Mouse (Mus musculus) forebrain, embryonic 10.5 days (tissue): ENCODE data around the gene Tgfb1i1. TPM values are rescaled to one million over a fixed set of nuclear protein-coding genes. Genes with fewer than 3 reads are reported as not detected.

Source experiments
- DNase-seq: peaks from one replicate; pipeline ENCODE4 v3.0.0-alpha.2; 2017; ENCODE audit warnings: low spot score; ENCODE audit errors: extremely low spot score
- H3K27ac ChIP-seq: fragments of 300-500 bp; sonication (generic); 2 replicates; pipeline ENCODE4 v1.5.1; 2016; ENCODE audit warnings: mild to moderate bottlenecking
- H3K27me3 ChIP-seq: fragments of 300-500 bp; sonication (generic); 2 replicates; pipeline ENCODE4 v1.6.1; 2016; ENCODE audit warnings: mild to moderate bottlenecking; ENCODE audit not compliant: poor library complexity, severe bottlenecking
- H3K36me3 ChIP-seq: fragments of 300-500 bp; sonication (generic); replicated peaks from 2 replicates; pipeline ENCODE4 v1.6.1; 2016; ENCODE audit warnings: mild to moderate bottlenecking, moderate library complexity
- H3K4me1 ChIP-seq: fragments of 300-500 bp; sonication (generic); 2 replicates; pipeline ENCODE4 v1.6.1; 2016
- H3K4me3 ChIP-seq: fragments of 300-500 bp; sonication (generic); 2 replicates; pipeline ENCODE4 v1.5.1; 2016; ENCODE audit warnings: mild to moderate bottlenecking, moderate library complexity
- H3K9me3 ChIP-seq: fragments of 300-500 bp; sonication (generic); 2 replicates; pipeline ENCODE4 v1.6.1; 2016; ENCODE audit warnings: mild to moderate bottlenecking, moderate library complexity
- WGBS: fragments of 180-500 bp; shearing (Covaris S2); methylation state at CpG from one replicate; pipeline ENCODE4 v1.1.7; 2016; 5-methylcytosine and 5-hydroxymethylcytosine counted together
- microRNA-seq: library from miRNA; unstranded; fragments of <30 nt; microRNA quantifications from one replicate; pipeline ENCODE4, GENCODE M21; 2017
- polyA plus RNA-seq: library from polyadenylated mRNA; unstranded; fragments of >200 nt; fragmentation: Nextera tagmentation; extraction: Ambion mirVana; gene quantifications from 2 replicates; pipeline ENCODE4 v1.2.1, GENCODE M21; 2016

Tgfb1i1 gene
- polyA plus RNA-seq, 1 experiment from 2014 or later: 23.3 TPM

GRCm38 (mm10) chr7:128298481-128299342 is 52.1 kb downstream of the Tgfb1i1 start:
- H3K9me3 ChIP-seq: no peaks in the 10 kb centered on the region
- H3K4me1 ChIP-seq: peaks cover 31% of the 10 kb centered on the region
- peaks cover 9% of the 10 kb centered on the region; the same call in 1 of the 2 replicates for H3K27me3 ChIP-seq
- no peak for DNase-seq
- H3K4me3 ChIP-seq: peak overlapping the region; percentile 88
- 82% methylated on average over 8 of the region's 8 CpGs for WGBS
- H3K27ac ChIP-seq: peak overlapping the region; percentile 92
- peaks cover 17% of the 10 kb centered on the region for H3K36me3 ChIP-seq

- Histone ChIP-seq H3K36me3 (no peaks in the 10 kb centered on the region), H3K27ac (no peak overlapping the region), H3K27me3 (peaks cover 9% of the 10 kb centered on the region), H3K4me1 (peaks cover 38% of the 10 kb centered on the region), H3K9me3 (no peaks in the 10 kb centered on the region), H3K4me3 (no peak overlapping the region)
- WGBS: 86% methylated on average over 3 of the region's 3 CpGs
- no peak for DNase-seq
Observed at GRCm38 (mm10) chr7:128300952-128301351, 54.3 kb downstream of the Tgfb1i1 start.

GRCm38 (mm10) chr7:128302151-128302550 is 55.5 kb downstream of the Tgfb1i1 start:
- Histone ChIP-seq H3K36me3 (no peaks in the 10 kb centered on the region), H3K4me1 (peaks cover 27% of the 10 kb centered on the region), H3K27ac (no peak overlapping the region), H3K9me3 (no peaks in the 10 kb centered on the region), H3K27me3 (peaks cover 9% of the 10 kb centered on the region), H3K4me3 (no peak overlapping the region)
- DNase-seq: no peak
- WGBS: 89% methylated on average over 3 of the region's 3 CpGs

GRCm38 (mm10) chr7:128304198-128304597 is 57.6 kb downstream of the Tgfb1i1 start:
- Histone ChIP-seq H3K27me3 (no peaks in the 10 kb centered on the region; the same call in 1 of the 2 replicates), H3K27ac (no peak overlapping the region), H3K9me3 (no peaks in the 10 kb centered on the region), H3K36me3 (no peaks in the 10 kb centered on the region), H3K4me3 (no peak overlapping the region), H3K4me1 (peaks cover 7% of the 10 kb centered on the region; the same call in 1 of the 2 replicates)
- no peak for DNase-seq
- WGBS: 75% methylated on average over 6 of the region's 6 CpGs

- Histone ChIP-seq H3K27me3 (no peaks in the 10 kb centered on the region; the same call in 1 of the 2 replicates), H3K36me3 (no peaks in the 10 kb centered on the region), H3K4me1 (0 out of 2 replicates have a peak, but pooled peaks cover 7% of the 10 kb centered on the region), H3K27ac (no peak overlapping the region), H3K9me3 (no peaks in the 10 kb centered on the region), H3K4me3 (no peak overlapping the region)
- no peak for DNase-seq
- 8% methylated on average over 5 of the region's 5 CpGs for WGBS
Observed at GRCm38 (mm10) chr7:128304907-128305306, 58.3 kb downstream of the Tgfb1i1 start.

Small RNA genes lying within 50 kb of the gene (microRNA-seq; reads per million reads assigned to microRNA genes)
- gene Mir3103: 0.90 reads per million

Other genes with a start within 250 kb of the Tgfb1i1 start
- not detected in 2 replicates for gene Trim72, start 242.9 kb upstream of the Tgfb1i1 start, polyA plus RNA-seq
- gene Itgam, start 184.2 kb upstream of the Tgfb1i1 start, polyA plus RNA-seq: 0.33 and 0.40 TPM in 2 replicates
- gene Gm49368, start 184.1 kb upstream of the Tgfb1i1 start, polyA plus RNA-seq: not detected in 2 replicates
- not detected in 2 replicates for gene Itgax, start 117.3 kb upstream of the Tgfb1i1 start, polyA plus RNA-seq
- not detected in 2 replicates for gene Itgad, start 92.4 kb upstream of the Tgfb1i1 start, polyA plus RNA-seq
- not detected in 2 replicates for gene Cox6a2, start 40.4 kb upstream of the Tgfb1i1 start, polyA plus RNA-seq
- 15.3 and 15.4 TPM in 2 replicates for gene Armc5, start 9.5 kb upstream of the Tgfb1i1 start, polyA plus RNA-seq
- gene 9130023H24Rik, start 8.8 kb upstream of the Tgfb1i1 start, polyA plus RNA-seq: 10.0 and 10.7 TPM in 2 replicates
- gene Slc5a2, start 18.8 kb downstream of the Tgfb1i1 start, polyA plus RNA-seq: 0.28 TPM in 1 of 2 replicates, not detected in the other
- 22.0 and 26.2 TPM in 2 replicates for gene BC017158, start 51.4 kb downstream of the Tgfb1i1 start, polyA plus RNA-seq
- gene Rgs10, start 171.9 kb downstream of the Tgfb1i1 start, polyA plus RNA-seq: 4.8 and 5.9 TPM in 2 replicates
- 27.1 and 27.8 TPM in 2 replicates for gene Tial1, start 214.9 kb downstream of the Tgfb1i1 start, polyA plus RNA-seq